Mouse (Mus musculus): ENCODE results near the gene Dusp16.

Dusp16 gene

GRCm38 (mm10) chr6:134792141-134793045 is at the start of gene Dusp16:
Gene Dusp16 (minus strand): TSS chr6:134792625.
- in situ Hi-C loops (cut with MboI, MseI) = loop anchor here (5.0 kb wide), 1 partner anchor 35 kb away; no protein-coding TSS in a partner anchor

- in situ Hi-C loops (cut with MboI, MseI) = no loop called here
Observed at GRCm38 (mm10) chr6:134840346-134840745, 47.9 kb upstream of the Dusp16 start.

- in situ Hi-C loops (cut with MboI, MseI) = no loop called here
Observed at GRCm38 (mm10) chr6:134838111-134838510, 45.7 kb upstream of the Dusp16 start.

- in situ Hi-C loops (cut with MboI, MseI) = no loop called here
Observed at GRCm38 (mm10) chr6:134834585-134835251, 42.3 kb upstream of the Dusp16 start.

- in situ Hi-C loops (cut with MboI, MseI) = no loop called here
Observed at GRCm38 (mm10) chr6:134830776-134831175, 38.4 kb upstream of the Dusp16 start.

GRCm38 (mm10) chr6:134829786-134830700 is 37.6 kb upstream of the Dusp16 start, which contains the start of gene Crebl2:
Gene Crebl2 (plus strand): TSS chr6:134830154.
- in situ Hi-C loops (cut with MboI, MseI) = loop anchor here (5.0 kb wide), 1 partner anchor 38 kb away; the partner anchor contains the start of gene Dusp16

GRCm38 (mm10) chr6:134822844-134823243 is 30.4 kb upstream of the Dusp16 start:
- in situ Hi-C loops (cut with MboI, MseI) = no loop called here

- in situ Hi-C loops (cut with MboI, MseI) = no loop called here
Observed at GRCm38 (mm10) chr6:134820411-134820810, 28.0 kb upstream of the Dusp16 start.

GRCm38 (mm10) chr6:134819741-134820140 is 27.3 kb upstream of the Dusp16 start:
- in situ Hi-C loops (cut with MboI, MseI) = no loop called here

GRCm38 (mm10) chr6:134817051-134817928 is 24.9 kb upstream of the Dusp16 start:
- in situ Hi-C loops (cut with MboI, MseI) = no loop called here

- in situ Hi-C loops (cut with MboI, MseI) = no loop called here
Observed at GRCm38 (mm10) chr6:134813066-134813465, 20.6 kb upstream of the Dusp16 start.

- in situ Hi-C loops (cut with MboI, MseI) = no loop called here
Observed at GRCm38 (mm10) chr6:134807794-134808193, 15.4 kb upstream of the Dusp16 start.

- in situ Hi-C loops (cut with MboI, MseI) = no loop called here
Observed at GRCm38 (mm10) chr6:134807091-134807490, 14.7 kb upstream of the Dusp16 start.

- in situ Hi-C loops (cut with MboI, MseI) = no loop called here
Observed at GRCm38 (mm10) chr6:134806130-134806529, 13.7 kb upstream of the Dusp16 start.

GRCm38 (mm10) chr6:134804736-134805277 is 12.4 kb upstream of the Dusp16 start:
- in situ Hi-C loops (cut with MboI, MseI) = no loop called here

- in situ Hi-C loops (cut with MboI, MseI) = no loop called here
Observed at GRCm38 (mm10) chr6:134802641-134803043, 10.2 kb upstream of the Dusp16 start.

- in situ Hi-C loops (cut with MboI, MseI) = no loop called here
Observed at GRCm38 (mm10) chr6:134801483-134801882, 9.1 kb upstream of the Dusp16 start.

GRCm38 (mm10) chr6:134796297-134796696 is 3.9 kb upstream of the Dusp16 start:
- in situ Hi-C loops (cut with MboI, MseI) = no loop called here

- in situ Hi-C loops (cut with MboI, MseI) = loop anchor here (5.0 kb wide), 1 partner anchor 33 kb away; no protein-coding TSS in a partner anchor
Observed at GRCm38 (mm10) chr6:134793911-134794520, 1.6 kb upstream of the Dusp16 start.
